Mouse (Mus musculus): Measurements from ENCODE around the gene Abca7.
A peak's percentile ranks its signal among the peaks of the same experiment; 100 is the strongest.

Gene Abca7

DNA sequence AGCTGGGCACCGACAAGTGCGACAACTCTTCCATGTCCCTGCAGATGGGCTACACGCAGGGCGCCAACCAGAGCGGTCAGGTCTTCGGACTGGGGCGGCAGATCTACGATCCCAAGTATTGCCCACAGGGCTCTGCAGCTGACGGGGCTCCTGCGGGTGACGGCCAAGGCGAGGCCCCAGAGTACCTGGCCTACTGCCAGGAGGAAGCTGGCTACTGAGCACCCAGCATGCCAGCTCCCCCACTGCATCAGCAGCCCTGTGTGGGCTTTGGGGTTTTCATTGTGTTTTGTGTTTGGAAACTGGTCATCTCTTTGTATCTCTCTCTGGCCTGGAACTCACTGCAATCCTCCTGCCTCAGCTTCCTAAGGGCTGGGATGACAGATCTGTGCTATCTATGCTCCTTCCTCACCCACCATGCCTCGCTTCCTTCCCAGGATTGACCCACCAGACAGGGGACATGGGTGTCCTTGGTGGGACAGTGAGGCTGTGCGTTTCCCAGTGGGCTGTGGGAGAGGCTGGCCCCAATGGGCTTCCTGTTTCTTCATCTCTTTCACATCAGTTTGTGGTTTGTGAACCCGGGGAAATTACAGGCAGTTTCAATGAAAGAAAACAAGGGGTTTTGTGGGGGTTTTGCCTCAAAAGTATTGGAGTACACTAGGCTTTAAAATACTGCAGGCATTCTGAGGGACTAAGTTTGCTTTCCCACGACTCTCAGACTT is 1.7 kb upstream of the Abca7 start:
- DNase-seq (ENCODE audit: low spot score), result peak; percentile 61

DNA sequence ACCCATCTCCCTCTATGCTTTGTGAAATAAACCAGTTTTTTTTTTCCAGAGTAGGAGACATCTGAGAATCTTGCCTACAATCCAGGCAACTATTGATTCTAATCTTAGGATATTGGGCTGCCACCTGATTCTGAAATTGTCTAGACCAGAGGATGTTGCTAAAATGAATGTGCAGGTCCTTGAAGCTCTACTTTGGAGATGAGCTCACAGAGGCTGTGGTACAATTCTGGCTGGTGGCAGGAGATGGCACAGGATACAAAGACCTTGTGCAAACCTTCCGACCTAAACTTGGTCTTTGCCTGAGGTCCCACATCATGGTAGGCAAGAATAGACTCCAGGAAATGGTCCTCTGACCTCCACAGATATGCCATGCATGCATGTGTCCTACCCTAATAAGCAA is 658 bp upstream of the Abca7 start:
- DNase-seq (ENCODE audit: low spot score), result no peak

DNA sequence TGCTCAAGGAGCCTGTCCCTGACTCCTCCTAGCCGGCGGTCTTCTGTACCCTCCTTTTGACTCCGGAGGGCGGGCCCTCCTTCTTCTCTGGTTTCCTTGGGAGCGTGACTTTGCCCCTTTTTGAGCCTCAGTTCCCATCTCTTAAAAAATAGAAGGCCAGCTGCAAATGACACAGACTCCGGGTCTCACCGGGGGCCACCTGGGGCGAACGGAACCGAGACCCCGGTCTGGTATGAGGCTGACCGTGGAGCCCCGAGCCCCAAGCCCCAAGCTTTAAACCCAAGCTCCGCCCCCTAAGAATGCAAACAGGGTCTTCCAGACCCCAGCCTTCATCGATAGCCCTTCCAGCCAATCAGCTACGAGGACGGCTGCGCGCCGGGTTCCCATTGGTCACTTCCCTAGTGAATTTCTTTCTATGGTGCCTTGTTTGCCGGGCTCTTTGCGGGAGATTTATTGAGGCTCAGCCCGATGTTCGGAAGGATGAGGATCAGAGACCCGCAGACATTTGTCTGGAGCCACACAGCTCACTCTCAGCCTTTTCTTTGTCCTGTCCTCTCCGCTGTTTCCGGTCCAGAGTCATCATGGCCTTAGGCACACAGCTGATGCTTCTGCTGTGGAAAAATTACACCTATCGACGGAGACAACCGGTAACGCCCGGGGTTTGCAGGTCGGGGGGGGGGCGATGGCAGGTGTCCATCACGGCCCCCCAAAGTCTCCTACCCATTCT is 903 bp downstream of the Abca7 start:
- peak; percentile 61 for DNase-seq (ENCODE audit: low spot score)

DNA sequence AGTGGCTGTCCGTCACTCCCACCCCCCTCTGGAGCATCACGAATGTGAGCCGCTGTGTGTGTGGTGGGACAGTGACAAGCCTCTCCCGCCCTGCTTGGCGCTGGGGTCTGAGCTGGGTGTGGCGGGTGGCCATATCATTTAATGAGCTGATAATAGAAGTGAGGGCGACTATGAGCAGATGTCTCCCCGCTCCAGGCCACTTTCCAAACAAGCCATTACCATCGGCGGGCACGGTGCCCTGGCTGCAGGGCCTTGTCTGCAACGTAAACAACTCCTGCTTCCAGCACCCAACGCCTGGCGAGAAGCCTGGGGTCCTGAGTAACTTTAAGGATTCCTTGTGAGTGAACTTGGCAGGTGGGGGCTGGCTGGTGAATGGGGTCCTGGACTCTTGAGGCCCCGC is 1.5 kb downstream of the Abca7 start:
- DNase-seq (ENCODE audit: low spot score), result peak; percentile 50

DNA sequence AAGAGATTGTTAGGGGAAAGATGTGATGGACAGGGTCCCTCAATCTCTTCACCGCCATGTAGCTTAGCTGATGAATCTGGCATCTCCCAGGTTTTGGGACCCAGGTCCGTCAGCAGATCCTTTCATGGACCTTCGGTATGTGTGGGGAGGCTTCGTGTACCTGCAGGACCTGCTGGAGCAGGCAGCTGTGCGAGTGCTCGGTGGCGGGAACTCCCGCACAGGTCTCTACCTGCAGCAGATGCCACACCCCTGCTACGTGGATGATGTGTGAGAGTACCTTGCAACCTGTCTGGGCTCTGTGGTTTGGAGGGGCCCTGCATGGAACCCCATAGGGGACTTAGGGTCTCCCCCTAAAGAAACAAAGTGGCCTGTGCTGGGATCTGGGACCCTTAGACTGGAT is 5.7 kb downstream of the Abca7 start:
- DNase-seq (ENCODE audit: low spot score), result peak; percentile 62

DNA sequence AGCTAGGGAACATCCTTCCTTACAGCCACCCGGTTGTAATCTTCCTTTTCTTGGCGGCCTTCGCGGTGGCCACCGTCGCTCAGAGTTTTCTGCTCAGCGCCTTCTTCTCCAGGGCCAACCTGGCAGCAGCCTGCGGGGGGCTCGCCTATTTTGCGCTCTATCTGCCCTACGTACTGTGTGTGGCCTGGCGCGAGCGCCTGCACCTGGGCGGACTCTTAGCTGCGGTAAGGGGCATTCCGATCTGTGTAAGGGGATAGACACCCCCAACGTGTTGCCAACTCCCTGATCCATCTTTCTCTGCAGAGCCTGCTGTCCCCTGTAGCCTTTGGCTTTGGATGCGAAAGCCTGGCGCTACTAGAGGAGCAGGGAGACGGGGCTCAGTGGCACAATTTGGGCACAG is 6.5 kb downstream of the Abca7 start:
- no peak for DNase-seq (ENCODE audit: low spot score)

DNA sequence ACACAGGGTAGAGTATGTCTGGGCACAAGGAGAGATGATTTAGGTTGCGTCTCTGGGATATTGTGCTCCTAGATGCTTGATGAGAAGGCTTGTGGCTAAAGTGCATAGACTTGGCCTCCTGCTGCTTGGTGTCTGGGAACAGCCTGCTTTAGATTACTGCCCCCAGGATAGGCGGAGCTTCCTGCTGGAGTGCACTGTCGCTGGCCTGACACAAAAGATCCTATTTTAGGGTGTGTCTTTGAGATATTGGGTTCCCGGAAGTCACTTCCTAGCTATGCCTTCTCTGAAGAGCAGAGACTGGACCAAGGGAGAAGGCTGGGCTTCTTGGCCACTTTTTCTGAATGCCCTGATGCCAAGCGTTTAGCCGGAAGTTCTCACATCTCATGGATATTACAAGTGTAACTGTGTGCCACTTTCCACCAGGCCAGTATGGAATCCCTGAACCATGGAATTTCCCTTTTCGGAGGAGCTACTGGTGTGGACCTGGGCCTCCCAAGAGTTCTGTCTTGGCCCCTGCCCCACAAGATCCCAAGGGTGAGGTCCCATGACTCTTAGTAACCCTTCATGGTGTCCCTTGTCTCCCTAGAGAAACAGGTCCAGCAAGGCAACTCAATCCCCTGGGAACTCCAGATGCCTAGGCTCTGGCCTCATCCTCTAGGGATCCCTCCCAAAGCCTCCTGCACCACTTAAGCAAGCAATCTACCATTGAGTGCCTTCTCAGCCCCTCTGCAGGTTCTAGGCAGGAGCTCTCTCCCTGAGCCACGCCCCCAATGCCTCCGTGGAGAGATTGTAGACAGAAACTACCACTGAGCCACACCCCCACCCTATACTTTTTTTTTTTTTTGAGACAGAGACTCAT is 7.3 kb downstream of the Abca7 start:
- no peak for DNase-seq (ENCODE audit: low spot score)

DNA sequence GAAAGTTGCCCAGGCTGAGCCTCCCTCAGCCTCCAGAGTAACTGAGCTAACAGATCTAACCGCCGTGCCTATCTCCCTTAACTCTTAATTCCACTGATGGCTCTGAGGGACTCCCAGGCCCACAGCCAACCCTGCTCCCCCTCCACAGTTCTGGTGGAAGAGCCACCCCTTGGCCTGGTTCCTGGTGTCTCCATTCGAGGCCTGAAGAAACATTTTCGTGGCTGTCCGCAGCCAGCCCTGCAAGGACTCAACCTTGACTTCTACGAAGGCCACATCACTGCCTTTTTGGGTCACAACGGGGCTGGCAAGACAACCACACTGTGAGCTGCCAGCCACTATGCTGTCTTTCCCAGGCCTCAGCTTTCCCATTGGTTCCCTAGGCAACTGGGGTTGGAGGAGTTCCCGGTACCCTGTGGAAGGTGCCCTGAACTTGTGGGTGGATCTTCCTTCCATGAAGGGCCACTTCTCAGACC is 8.0 kb downstream of the Abca7 start:
- DNase-seq (ENCODE audit: low spot score), result no peak

DNA sequence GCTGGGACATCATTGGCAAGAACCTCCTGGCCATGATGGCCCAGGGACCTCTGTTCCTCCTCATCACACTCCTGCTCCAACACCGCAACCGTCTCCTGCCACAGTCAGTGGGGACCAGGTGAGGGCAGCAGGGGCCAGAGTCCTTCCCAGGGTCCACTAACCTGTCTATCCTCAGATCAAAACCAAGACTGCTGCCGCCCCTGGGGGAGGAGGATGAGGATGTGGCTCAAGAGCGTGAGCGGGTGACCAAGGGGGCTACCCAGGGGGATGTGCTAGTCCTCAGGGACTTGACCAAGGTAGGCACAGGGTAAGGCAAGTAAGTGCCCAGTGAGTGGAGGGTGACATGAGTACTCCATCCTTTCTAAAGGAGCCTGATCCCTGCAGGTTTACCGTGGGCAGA is 15.4 kb downstream of the Abca7 start:
- no peak for DNase-seq (ENCODE audit: low spot score)

DNA sequence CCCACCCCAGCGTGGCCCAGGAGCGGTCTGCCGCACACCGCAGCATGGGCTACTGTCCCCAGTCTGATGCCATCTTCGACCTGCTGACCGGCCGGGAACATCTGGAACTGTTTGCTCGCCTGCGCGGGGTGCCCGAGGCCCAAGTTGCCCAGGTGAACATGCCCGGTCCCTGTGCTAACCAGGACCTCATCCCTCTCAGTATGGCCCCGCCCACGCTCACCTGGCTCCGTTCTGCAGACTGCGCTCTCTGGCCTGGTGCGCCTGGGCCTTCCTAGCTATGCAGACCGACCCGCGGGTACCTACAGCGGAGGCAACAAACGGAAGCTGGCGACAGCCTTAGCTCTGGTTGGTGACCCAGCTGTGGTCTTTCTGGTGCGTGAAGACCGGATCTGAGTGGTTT is 17.3 kb downstream of the Abca7 start:
- no peak for DNase-seq (ENCODE audit: low spot score)

DNA sequence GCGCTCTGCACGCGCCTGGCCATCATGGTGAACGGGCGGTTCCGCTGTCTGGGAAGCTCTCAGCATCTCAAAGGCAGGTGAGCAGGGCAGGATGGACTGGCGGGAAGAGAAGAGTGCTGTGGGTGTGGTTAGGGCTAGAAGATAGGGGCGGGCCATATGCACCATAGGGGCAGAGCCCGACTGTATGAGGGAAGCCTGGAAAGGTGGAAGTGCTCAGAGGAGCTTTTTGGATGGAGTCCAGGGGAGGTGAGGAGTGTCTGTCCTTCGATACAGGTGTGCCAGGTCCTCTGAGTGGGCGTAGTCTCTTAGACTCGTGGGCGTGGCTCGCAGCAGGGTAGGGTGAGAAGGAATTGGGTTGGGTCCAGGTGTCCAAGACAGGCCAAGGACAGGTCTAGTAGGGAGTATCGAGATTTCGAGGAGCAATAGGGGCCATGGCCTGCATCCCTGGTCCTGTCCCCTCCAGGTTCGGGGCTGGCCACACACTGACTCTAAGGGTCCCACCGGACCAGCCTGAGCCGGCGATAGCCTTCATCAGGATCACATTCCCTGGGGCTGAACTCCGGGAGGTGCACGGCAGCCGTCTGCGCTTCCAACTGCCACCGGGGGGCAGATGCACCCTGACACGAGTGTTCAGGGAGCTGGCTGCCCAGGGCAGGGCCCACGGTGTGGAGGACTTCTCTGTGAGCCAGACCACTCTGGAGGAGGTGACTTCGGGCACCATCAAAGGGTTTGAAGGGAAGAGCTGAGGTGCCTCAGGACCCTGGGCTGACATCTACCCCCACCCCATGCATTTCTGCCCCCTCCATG is 18.4 kb downstream of the Abca7 start:
- DNase-seq (ENCODE audit: low spot score), result no peak

DNA sequence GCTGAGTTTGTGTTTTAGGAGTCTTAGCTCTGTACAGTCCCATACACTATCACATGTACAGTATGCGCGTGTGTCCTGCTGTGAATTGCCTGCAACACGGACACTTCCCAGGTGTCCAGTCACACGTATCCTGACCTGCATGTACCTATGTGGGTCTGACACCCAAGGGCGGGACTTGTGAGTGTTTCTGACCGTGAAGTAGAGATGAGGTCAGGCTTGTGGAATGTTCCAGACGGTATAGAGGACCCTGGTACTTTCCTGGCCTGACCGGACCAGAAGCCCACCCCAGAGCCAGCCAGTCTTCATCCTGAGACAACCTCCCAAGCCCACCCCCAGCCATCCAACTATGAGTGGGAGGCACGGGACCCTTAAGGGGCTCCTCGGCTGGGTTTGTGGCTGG is 19.3 kb downstream of the Abca7 start:
- no peak for DNase-seq (ENCODE audit: low spot score)

DNA sequence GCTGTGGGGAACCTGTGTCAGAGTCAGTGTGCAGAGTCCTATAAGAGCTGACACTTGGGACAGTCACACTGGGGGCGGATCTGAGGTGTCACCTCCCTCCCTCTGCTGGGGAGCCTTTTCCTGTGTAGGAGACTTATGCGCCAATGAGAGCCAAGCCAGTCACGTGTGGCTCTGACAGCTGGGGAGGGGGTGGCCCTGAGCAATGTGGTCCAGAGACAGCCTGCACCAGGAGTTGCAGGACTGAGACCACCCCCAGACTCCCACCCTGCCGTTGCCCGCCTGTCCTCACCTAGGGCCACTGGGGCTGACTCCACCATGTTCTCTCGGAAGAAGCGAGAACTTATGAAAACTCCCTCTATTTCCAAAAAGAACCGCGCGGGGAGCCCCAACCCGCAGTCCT is 20.2 kb downstream of the Abca7 start, which contains the start of gene Arhgap45:
Arhgap45 (plus strand) TSS at position 143 of the 400 bp plus-strand sequence.
- no peak for DNase-seq (ENCODE audit: low spot score)

DNA sequence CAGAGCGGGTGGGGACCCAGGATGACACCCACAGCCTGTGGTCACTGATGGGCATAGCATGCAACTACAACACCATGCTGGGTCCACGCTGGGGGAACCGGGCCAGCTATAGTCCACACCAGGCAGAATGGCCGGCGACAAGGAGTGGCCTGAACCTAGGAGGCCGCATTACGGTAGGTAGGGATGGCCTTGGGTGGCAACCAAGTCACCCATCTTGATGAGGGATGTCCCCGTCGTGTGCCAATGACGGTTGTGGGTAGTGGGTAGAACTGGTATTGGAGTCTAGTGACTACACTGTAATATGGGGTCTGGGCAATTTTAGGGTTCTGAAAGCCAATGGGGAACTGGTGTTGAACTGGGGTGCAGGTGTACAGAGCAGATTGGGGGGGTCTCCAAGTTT is 20.6 kb downstream of the Abca7 start:
- no peak for DNase-seq (ENCODE audit: low spot score)

DNA sequence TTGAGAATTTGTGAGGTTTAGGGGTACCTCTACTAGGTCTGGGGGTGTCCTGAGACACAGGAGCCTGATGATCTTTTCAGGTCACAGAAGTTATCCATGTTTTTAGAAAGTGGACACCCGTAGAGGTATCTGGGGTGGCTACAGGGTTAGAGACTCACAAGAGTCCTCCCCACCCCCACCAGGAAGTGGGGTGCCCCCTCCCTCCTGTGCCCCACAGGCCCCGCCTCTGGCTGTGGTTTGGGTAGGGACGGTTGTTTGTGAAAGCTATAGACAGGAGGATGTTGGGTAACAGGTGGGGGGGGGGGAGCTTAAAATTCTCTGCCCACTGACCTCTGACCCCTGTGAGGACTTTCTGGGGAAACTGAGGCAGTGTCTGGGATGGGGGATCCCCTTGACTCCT is 21.1 kb downstream of the Abca7 start:
- DNase-seq (ENCODE audit: low spot score), result no peak

DNA sequence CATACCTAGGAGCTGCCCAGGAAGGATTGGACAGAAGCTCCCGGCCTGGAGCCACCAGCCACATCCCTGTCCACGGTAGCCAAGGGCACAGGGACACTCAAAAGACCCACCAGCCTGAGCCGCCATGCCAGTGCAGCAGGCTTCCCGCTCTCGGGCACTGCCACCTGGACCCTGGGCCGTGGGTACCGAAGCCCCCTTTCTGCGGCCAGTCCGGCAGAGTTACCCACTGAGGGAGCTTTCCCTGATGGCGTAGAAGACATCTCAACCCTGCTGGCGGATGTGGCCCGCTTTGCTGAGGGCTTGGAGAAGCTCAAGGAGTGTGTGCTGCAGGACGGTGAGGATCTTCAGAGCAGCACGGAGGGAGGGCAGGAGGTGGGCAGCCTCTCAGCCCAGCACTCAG is 21.5 kb downstream of the Abca7 start:
- DNase-seq (ENCODE audit: low spot score), result no peak

DNA sequence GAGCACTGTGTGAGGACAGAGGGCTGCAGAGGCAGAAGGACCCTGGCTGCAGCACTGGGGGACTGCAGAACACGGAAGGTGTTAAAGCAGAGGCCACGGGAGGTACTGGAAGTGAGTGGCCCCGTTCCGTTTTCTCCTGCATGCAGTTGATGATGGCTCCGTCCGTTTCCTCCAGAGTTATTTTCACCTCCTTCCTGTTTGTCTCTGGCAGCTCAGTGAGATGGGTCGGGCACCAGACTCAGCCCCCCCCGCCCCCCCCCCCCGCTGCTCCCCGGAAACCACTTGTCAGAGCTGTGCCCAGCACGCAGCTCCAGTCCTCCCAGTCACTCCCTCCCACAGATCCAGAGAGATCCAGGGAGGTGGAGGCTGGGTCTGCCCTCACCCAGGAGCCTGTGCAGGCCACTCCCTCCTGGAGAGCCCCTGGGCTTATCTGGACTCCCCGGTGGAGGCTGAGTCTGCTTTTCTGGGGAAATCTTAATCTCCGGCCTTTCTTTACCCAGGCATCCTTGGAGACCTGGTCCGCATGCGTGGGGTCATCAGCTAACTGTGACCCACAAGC is 22.5 kb downstream of the Abca7 start:
- peak; percentile 41 for DNase-seq (ENCODE audit: low spot score)

DNA sequence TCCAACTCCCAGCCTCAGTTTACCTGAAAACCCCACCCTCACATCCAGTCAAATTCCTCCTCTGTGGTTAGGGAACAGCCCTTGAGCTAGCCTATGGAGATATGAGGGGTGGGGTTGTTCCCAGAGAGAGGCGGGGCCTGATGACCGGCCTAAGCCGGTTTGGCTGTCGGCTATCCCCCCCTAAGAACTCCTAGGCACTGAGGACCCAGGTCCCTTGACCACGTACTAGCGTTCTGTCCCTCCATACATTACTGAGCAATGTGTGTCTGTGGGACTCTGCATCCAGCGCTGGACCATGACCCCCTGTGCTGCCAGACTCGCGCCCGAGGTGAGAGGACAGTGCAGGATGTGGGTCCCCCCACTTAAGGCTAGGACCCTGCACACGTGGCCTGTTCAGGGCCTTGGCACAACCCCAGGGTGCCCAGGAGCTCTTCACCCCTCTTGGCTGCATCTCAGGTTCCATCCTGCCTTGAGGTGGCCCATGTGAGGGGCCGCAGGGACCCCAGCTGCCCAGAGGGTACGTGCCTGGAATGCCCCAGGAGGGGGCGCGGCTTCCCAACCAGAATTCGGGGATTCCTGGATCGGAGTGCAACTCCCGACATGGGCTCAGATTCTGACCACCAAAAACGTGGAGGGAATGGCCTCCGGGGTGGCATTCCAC is 23.3 kb downstream of the Abca7 start:
- no peak for DNase-seq (ENCODE audit: low spot score)

DNA sequence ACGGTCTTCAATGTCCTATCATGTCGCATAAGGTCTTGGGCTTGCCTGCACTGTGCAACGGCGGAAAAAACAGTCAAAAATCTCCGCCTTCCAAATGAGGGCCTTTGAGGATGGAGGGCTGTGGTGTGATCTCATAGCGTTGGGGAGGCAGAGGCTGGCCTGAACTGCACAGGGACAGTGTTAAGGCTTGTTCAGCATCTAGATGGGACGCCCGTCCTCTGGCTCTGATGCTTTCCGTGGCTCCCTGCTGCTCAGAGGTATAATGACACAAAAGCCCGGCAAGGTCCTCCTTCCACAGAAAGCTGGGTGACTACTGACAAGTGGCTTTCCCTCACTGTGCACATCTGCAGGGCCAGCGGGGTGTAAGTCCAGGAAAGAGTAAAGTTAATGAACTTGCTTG is 23.9 kb downstream of the Abca7 start:
- DNase-seq (ENCODE audit: low spot score), result no peak

DNA sequence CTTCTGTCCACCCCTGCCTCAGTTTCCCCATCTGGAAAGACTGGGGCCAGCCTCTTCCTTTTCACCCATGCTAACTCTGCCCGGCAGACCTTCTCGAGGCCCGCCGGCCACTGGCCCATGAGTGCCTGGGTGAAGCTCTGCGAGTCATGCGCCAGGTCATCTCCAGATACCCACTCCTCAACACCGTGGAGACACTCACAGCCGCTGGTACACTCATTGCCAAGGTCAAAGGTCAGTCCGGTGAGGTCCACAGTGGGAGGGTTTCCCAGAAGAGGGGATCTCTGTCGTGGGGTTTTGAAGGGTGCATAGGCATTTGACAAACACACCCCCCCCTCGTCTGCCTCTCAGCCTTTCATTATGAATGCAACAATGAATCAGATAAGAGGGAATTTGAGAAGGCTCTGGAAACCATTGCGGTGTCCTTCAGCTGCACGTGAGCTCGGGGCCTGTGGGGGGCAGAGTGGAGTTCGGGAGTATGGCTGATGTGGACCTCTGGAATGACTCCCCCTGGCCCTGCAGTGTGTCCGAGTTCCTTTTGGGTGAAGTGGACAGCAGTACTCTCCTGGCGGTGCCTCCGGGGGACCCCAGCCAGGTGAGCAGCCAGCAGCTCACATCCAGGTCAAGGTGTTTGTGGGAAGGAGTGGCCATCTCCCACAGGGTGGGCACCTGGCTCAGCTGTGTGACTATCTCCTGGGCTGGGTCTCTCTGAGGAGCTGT is 24.5 kb downstream of the Abca7 start:
- DNase-seq (ENCODE audit: low spot score), result no peak

DNA sequence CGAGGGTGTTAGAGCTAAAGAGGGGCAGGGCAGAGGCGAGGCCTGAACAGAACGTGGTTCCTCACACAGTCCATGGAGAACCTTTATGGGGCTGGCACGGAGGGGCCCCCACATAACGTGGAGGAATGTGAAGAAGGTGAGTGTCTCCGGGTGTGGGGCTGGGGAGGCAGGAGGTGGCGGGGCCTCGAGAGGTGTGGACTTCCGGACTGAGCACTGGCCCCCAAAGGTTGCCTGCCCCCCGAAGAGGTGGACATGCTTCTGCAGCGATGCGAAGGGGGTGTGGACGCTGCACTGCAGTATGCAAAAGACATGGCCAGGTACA is 25.0 kb downstream of the Abca7 start:
- no peak for DNase-seq (ENCODE audit: low spot score)
